Mouse (Mus musculus) lung, adult 18-20 months (tissue): ENCODE data around the gene Pfkm.
A peak's percentile ranks its signal among the peaks of the same experiment; 100 is the strongest.

Experiments
- DNase-seq, 2 experiments: peaks; one replicate each; pipeline ENCODE4 v3.0.0; 2022; ENCODE audit warnings: mixed read lengths in 2 of 2

Gene Pfkm

GRCm38 (mm10) chr15:98092372-98093120 lies at the start of gene Pfkm:
TSS of gene Pfkm (plus strand) at chr15:98092589.
- DNase-seq, result no peak

- DNase-seq, result no peak
These were observed 48.4 kb upstream of the Pfkm start for GRCm38 (mm10) chr15:98043967-98044366.

- no peak for DNase-seq
These were observed 48.0 kb upstream of the Pfkm start for GRCm38 (mm10) chr15:98044387-98044786.

GRCm38 (mm10) chr15:98048918-98049700 lies 43.3 kb upstream of the Pfkm start:
- no peak for DNase-seq

GRCm38 (mm10) chr15:98051685-98052084 lies 40.7 kb upstream of the Pfkm start:
- DNase-seq, result no peak

- peak in 1 of 2 experiments; percentile 4 for DNase-seq
These were observed 37.1 kb upstream of the Pfkm start for GRCm38 (mm10) chr15:98055246-98055645.

- no peak for DNase-seq
These were observed 26.5 kb upstream of the Pfkm start for GRCm38 (mm10) chr15:98065881-98066280.

- no peak for DNase-seq
These were observed 25.8 kb upstream of the Pfkm start for GRCm38 (mm10) chr15:98066602-98067001.

- DNase-seq, result no peak
These were observed 24.9 kb upstream of the Pfkm start for GRCm38 (mm10) chr15:98067492-98067891.

- no peak for DNase-seq
These were observed 23.9 kb upstream of the Pfkm start for GRCm38 (mm10) chr15:98068506-98068905.

GRCm38 (mm10) chr15:98069566-98070245 lies 22.7 kb upstream of the Pfkm start:
- no peak for DNase-seq

GRCm38 (mm10) chr15:98070376-98070775 lies 22.0 kb upstream of the Pfkm start:
- DNase-seq, result no peak

GRCm38 (mm10) chr15:98074521-98074920 lies 17.9 kb upstream of the Pfkm start:
- DNase-seq, result no peak

- peak in 1 of 2 experiments; percentile 9 for DNase-seq
These were observed 17.4 kb upstream of the Pfkm start for GRCm38 (mm10) chr15:98075034-98075433.

- no peak for DNase-seq
These were observed 15.5 kb upstream of the Pfkm start for GRCm38 (mm10) chr15:98076901-98077300.

GRCm38 (mm10) chr15:98088889-98089288 lies 3.5 kb upstream of the Pfkm start:
- DNase-seq, result no peak

- peak in 1 of 2 experiments; percentile 39 for DNase-seq
These were observed 2.8 kb upstream of the Pfkm start for GRCm38 (mm10) chr15:98089421-98090183.

GRCm38 (mm10) chr15:98091841-98092240 lies 548 bp upstream of the Pfkm start:
- no peak for DNase-seq

- peak; percentile 92 to 93 for DNase-seq
These were observed 977 bp downstream of the Pfkm start, which contains the start of gene Senp1 for GRCm38 (mm10) chr15:98093121-98094011. TSS of gene Senp1 (minus strand) at chr15:98093744.

GRCm38 (mm10) chr15:98094905-98095304 lies 2.5 kb downstream of the Pfkm start:
- DNase-seq, result no peak

GRCm38 (mm10) chr15:98096957-98097356 lies 4.6 kb downstream of the Pfkm start:
- DNase-seq, result no peak

GRCm38 (mm10) chr15:98098519-98098918 lies 6.1 kb downstream of the Pfkm start:
- DNase-seq, result no peak
